Mouse (Mus musculus) heart, embryonic 14.5 days (tissue): ENCODE results near the gene Ino80e. TPM values are rescaled to one million over a fixed set of nuclear protein-coding genes. Genes with fewer than 3 reads are reported as not detected.
"Not testable (repeated sequence)": the region's sequence is repeated elsewhere in the genome, so short reads cannot be mapped to it uniquely, and the experiment has no call there.

Experiments
- ATAC-seq: fragments of 200-750 bp; cut with Nextera tagmentation; 2 replicates; pipeline ENCODE4 v1.8.0; 2017; ENCODE audit warnings: low read depth, moderate TSS enrichment; ENCODE audit not compliant: insufficient number of reproducible peaks, insufficient read depth, low FRiP score
- H3K27ac ChIP-seq, 2 experiments: fragments of 200-500 bp in 1 of 2; fragments of 300-500 bp in 1 of 2; sonication (generic) in 1 of 2; replicated peaks in 1 of 2; 2 replicates each; pipeline ENCODE4 v1.5.1; 2012 to 2014; ENCODE audit warnings: low read depth in 2 of 2, low read length in 2 of 2, control low read depth in 1 of 2, mild to moderate bottlenecking in 1 of 2, mixed read lengths in 1 of 2; ENCODE audit not compliant: control insufficient read depth in 1 of 2, insufficient read depth in 1 of 2
- H3K27me3 ChIP-seq: fragments of 300-500 bp; sonication (generic); 2 replicates; pipeline ENCODE4 v1.6.1; 2014; ENCODE audit warnings: mild to moderate bottlenecking, low read length, control low read depth; ENCODE audit not compliant: control insufficient read depth, insufficient read depth
- H3K36me3 ChIP-seq: fragments of 300-500 bp; sonication (generic); 2 replicates; pipeline ENCODE4 v1.6.1; 2014; ENCODE audit warnings: mild to moderate bottlenecking, control low read depth, low read length, mixed read lengths; ENCODE audit not compliant: control insufficient read depth, insufficient read depth
- H3K4me1 ChIP-seq, 2 experiments: fragments of 200-500 bp in 1 of 2; fragments of 300-500 bp in 1 of 2; sonication (generic) in 1 of 2; 2 replicates each; pipeline ENCODE4 v1.6.1; 2012 to 2014; ENCODE audit warnings: low read length in 2 of 2, control low read depth in 1 of 2, mixed read lengths in 1 of 2; ENCODE audit not compliant: control insufficient read depth in 2 of 2, insufficient read depth in 2 of 2
- H3K4me2 ChIP-seq: fragments of 300-500 bp; sonication (generic); 2 replicates; pipeline ENCODE4 v1.6.1; 2014; ENCODE audit warnings: mild to moderate bottlenecking, low read length
- H3K4me3 ChIP-seq, 2 experiments: fragments of 200-500 bp in 1 of 2; fragments of 300-500 bp in 1 of 2; sonication (generic) in 1 of 2; 2 replicates each; pipeline ENCODE4 v1.5.1; 2012 to 2014; ENCODE audit warnings: low read length in 2 of 2, mild to moderate bottlenecking in 2 of 2, control low read depth in 1 of 2, low read depth in 1 of 2, moderate library complexity in 1 of 2; ENCODE audit not compliant: control insufficient read depth in 1 of 2, insufficient read depth in 1 of 2
- H3K9ac ChIP-seq: fragments of 300-500 bp; sonication (generic); 2 replicates; pipeline ENCODE4 v1.6.1; 2014; ENCODE audit warnings: mild to moderate bottlenecking, low read length
- H3K9me3 ChIP-seq: fragments of 300-500 bp; sonication (generic); 2 replicates; pipeline ENCODE4 v1.6.1; 2016; ENCODE audit warnings: low read length, control low read depth; ENCODE audit not compliant: control insufficient read depth
- WGBS: fragments of 180-500 bp; shearing (Covaris S2); extraction: QIAGEN DNeasy Blood & Tissue Kit; methylation state at CpG from one replicate; pipeline ENCODE4 v1.1.7; 2014; 5-methylcytosine and 5-hydroxymethylcytosine counted together
- polyA plus RNA-seq: library from polyadenylated mRNA; unstranded; fragments of >200 nt; fragmentation: Nextera tagmentation; extraction: Ambion mirVana; gene quantifications from 2 replicates; pipeline ENCODE4 v1.2.1, GENCODE M21; 2014

The Ino80e gene
- 47.9 and 51.9 TPM in 2 replicates for polyA plus RNA-seq

- Histone ChIP-seq H3K4me1 (peaks cover 11 to 20% of the 10 kb centered on the region in 2 experiments), H3K9me3 (no peaks in the 10 kb centered on the region), H3K27me3 (no peaks in the 10 kb centered on the region), H3K4me2 (peak within 1 kb of the TSS; percentile 77), H3K36me3 (peaks cover 68% of the 10 kb centered on the region), H3K27ac (peak within 1 kb of the TSS; percentile 74 to 82), H3K4me3 (peak within 1 kb of the TSS; percentile 64 to 89), H3K9ac (peak within 1 kb of the TSS; percentile 83)
- ATAC-seq, result peak; percentile 52
- under 1% methylated on average over 41 of the region's 41 CpGs for WGBS
Measured at GRCm38 (mm10) chr7:126862147-126862784, at the start of gene Ino80e. Gene Ino80e (minus strand): TSS chr7:126862377.

DNA sequence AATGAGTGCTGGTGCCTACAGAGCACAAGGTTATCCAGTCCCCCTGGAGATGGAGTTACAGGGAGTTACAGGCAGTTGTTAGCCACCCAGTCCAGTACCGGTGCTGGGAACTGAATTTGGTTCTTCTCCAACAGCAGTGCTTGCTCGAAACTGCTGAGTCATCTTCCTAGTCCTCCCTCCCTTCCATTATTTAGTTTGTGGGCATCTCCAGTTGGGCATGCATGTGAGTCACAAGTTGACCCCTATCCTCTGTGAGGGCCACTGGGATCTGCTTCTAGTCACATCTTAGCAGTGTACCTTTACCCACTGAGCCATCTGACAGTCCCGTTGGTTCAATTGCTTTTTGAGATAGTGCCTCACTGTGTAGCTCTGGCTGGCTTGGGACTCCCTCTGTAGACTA is 43.4 kb upstream of the Ino80e start:
- Histone ChIP-seq H3K4me1 (no peaks in the 10 kb centered on the region), H3K27ac (no peak overlapping the region), H3K27me3 (no peaks in the 10 kb centered on the region), H3K4me2 (no peak overlapping the region), H3K4me3 (no peak overlapping the region), H3K9ac (no peak overlapping the region), H3K36me3 (no peaks in the 10 kb centered on the region), H3K9me3 (no peaks in the 10 kb centered on the region)
- no peak for ATAC-seq
- 61% methylated on average over 3 of the region's 3 CpGs for WGBS

- H3K27ac ChIP-seq, H3K9me3 ChIP-seq, ATAC-seq, H3K4me2 ChIP-seq, H3K4me3 ChIP-seq, H3K36me3 ChIP-seq, H3K9ac ChIP-seq, H3K27me3 ChIP-seq: not testable (repeated sequence)
- H3K4me1 ChIP-seq, result peaks cover 6 to 13% of the 10 kb centered on the region in 2 experiments
- WGBS, result 90% methylated on average over 7 of the region's 9 CpGs
Measured at GRCm38 (mm10) chr7:126899781-126900180, 37.6 kb upstream of the Ino80e start.

GRCm38 (mm10) chr7:126898102-126898990 is 36.2 kb upstream of the Ino80e start:
- Histone ChIP-seq H3K27me3 (no peaks in the 10 kb centered on the region), H3K9me3 (no peaks in the 10 kb centered on the region), H3K4me1 (peaks cover 6 to 13% of the 10 kb centered on the region in 2 experiments), H3K4me3 (peak overlapping the region; percentile 67 to 72), H3K4me2 (peak overlapping the region; percentile 76), H3K27ac (peak overlapping the region; percentile 34 to 80; a peak in 3 of 4 replicates), H3K9ac (peak overlapping the region; percentile 83), H3K36me3 (0 out of 2 replicates have a peak, but pooled peaks cover 4% of the 10 kb centered on the region)
- peak; percentile 94 for ATAC-seq
- WGBS, result 11% methylated on average over 37 of the region's 37 CpGs

GRCm38 (mm10) chr7:126897390-126898101 is 35.4 kb upstream of the Ino80e start:
- peak overlapping the region; percentile 76 for H3K4me2 ChIP-seq
- peak; percentile 75; the same call in 1 of the 2 replicates for ATAC-seq
- peak overlapping the region; percentile 83 for H3K9ac ChIP-seq
- peak overlapping the region; percentile 67 to 72 for H3K4me3 ChIP-seq
- peaks cover 6 to 13% of the 10 kb centered on the region in 2 experiments for H3K4me1 ChIP-seq
- H3K9me3 ChIP-seq, result no peaks in the 10 kb centered on the region
- no peaks in the 10 kb centered on the region for H3K27me3 ChIP-seq
- H3K36me3 ChIP-seq, result 0 out of 2 replicates have a peak, but pooled peaks cover 4% of the 10 kb centered on the region
- peak overlapping the region; percentile 34 to 80; a peak in 3 of 4 replicates for H3K27ac ChIP-seq
- 21% methylated on average over 16 of the region's 16 CpGs for WGBS

GRCm38 (mm10) chr7:126896912-126897311 is 34.7 kb upstream of the Ino80e start:
- peaks cover 5% of the 10 kb centered on the region; the same call in 1 of the 2 replicates for H3K36me3 ChIP-seq
- no peak for ATAC-seq
- 82% methylated on average over 5 of the region's 5 CpGs for WGBS
- peak overlapping the region; percentile 76; the same call in 1 of the 2 replicates for H3K4me2 ChIP-seq
- H3K4me3 ChIP-seq, result no peak overlapping the region
- H3K4me1 ChIP-seq, result peaks cover 6 to 13% of the 10 kb centered on the region in 2 experiments
- no peak overlapping the region for H3K27ac ChIP-seq
- no peaks in the 10 kb centered on the region for H3K27me3 ChIP-seq
- no peaks in the 10 kb centered on the region for H3K9me3 ChIP-seq
- H3K9ac ChIP-seq, result peak overlapping the region; percentile 83; the same call in 1 of the 2 replicates

DNA sequence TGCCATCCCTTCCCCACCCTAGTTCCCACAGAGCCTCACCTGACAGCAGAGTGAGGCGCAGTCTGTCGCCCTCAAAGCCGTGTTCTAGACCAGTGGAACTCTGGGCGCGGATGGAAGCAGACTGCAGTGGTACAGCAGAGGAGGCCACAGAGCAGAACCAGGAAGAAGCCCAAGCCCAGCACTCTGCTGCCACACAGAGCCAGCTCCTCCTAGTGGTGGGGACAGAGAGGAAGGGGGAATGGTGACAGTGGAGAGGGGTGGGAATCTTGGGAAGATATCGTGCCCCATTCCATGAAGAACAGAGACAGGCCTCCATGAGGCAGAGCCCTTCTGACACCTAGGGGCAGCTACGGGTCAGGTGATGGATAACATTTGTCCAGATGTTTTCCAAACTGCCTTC is 26.7 kb upstream of the Ino80e start:
- H3K27me3 ChIP-seq, result no peaks in the 10 kb centered on the region
- no peak for ATAC-seq
- 47% methylated on average over 7 of the region's 7 CpGs for WGBS
- H3K27ac ChIP-seq, result no peak overlapping the region
- H3K9ac ChIP-seq, result no peak overlapping the region
- peaks cover 17% of the 10 kb centered on the region for H3K36me3 ChIP-seq
- no peak overlapping the region for H3K4me2 ChIP-seq
- H3K9me3 ChIP-seq, result no peaks in the 10 kb centered on the region
- H3K4me3 ChIP-seq, result no peak overlapping the region
- H3K4me1 ChIP-seq, result 0 out of 4 replicates have a peak, but pooled peaks cover 0 to 3% of the 10 kb centered on the region in 2 experiments
